ENCODE assay signal across 13 mouse cellular contexts in the genomic region with DNA sequence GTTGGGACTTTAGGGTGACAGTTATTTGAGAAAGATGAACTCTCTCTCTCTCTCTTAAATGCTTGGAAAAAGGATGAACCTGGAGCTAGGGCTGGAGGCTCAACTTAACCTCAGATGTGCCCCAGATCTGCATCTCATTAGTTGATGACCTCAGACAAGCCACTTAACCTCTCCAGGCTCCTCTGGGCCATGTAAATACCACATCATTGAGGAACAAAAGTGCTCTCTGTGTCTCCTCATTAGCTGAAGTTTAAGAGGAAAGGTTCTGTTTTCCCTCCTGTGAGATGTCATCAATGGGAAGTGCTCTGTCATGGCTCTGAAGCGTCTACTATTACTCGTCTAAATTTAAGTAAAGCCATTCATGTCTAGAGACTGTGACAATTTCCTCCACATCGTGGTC.
"Had no signal": no experiment of that assay in that cellular context is flagged by ENCODE, and none has a peak within 500 bp of the region (broad histone marks: within the 10 kb centered on the region; RNA-seq: fewer than 3 reads in every experiment).

No protein-coding gene starts in this region.

- H3K27me3 ChIP-seq: limb, embryonic 15.5 days; liver, embryonic 12.5 days; midbrain, embryonic 15.5 days; neural tube, embryonic 13.5 days had no signal

- H3K27ac ChIP-seq: kidney, postnatal 0 days; limb, embryonic 15.5 days; liver, embryonic 12.5 days; midbrain, embryonic 15.5 days; neural tube, embryonic 13.5 days; stomach, postnatal 0 days had no signal

- H3K4me1 ChIP-seq: limb, embryonic 15.5 days; liver, embryonic 12.5 days; midbrain, embryonic 15.5 days; neural tube, embryonic 13.5 days had no signal

- H3K9me3 ChIP-seq: limb, embryonic 15.5 days; liver, embryonic 12.5 days; midbrain, embryonic 15.5 days; neural tube, embryonic 13.5 days had no signal

- H3K36me3 ChIP-seq: limb, embryonic 15.5 days; liver, embryonic 12.5 days; midbrain, embryonic 15.5 days; neural tube, embryonic 13.5 days had no signal

- DNase-seq: kidney, adult 2 months; kidney, postnatal 36 days; lung, embryonic 14.5 days; lung, postnatal 10 days; lung, postnatal 4 days; thymus, postnatal 14 days had no signal

- H3K9ac ChIP-seq: limb, embryonic 15.5 days; liver, embryonic 12.5 days; lung, embryonic 14.5 days; midbrain, embryonic 15.5 days; neural tube, embryonic 13.5 days had no signal

- ATAC-seq: liver, embryonic 12.5 days; midbrain, embryonic 15.5 days had no signal

- H3K4me3 ChIP-seq: limb, embryonic 15.5 days; liver, embryonic 12.5 days; midbrain, embryonic 15.5 days; neural tube, embryonic 13.5 days had no signal

- H3K4me2 ChIP-seq: limb, embryonic 15.5 days; liver, embryonic 12.5 days; lung, embryonic 14.5 days; midbrain, embryonic 11.5 days; midbrain, embryonic 15.5 days; neural tube, embryonic 13.5 days had no signal
